Mouse (Mus musculus): ENCODE measurements around the gene Usp36.

- no peak for TF ChIP-seq POLR2A (IDR thresholded peaks at IDR 0.05; ENCODE audit: borderline replicate concordance, extremely low read depth, low read depth, low read length)
- no peak for TF ChIP-seq CTCF (IDR thresholded peaks at IDR 0.05; ENCODE audit: insufficient read depth, low read length)
Measured at GRCm38 (mm10) chr11:118229941-118230340, 60.1 kb downstream of the Usp36 start.
